In genomic region chr6:132691596-132691995, GRCm38 (mm10) we compare ENCODE assay signal across 20 mouse cellular contexts. TPM values are rescaled to one million over a fixed set of nuclear protein-coding genes. Genes with fewer than 3 reads are reported as not detected.
A peak's percentile ranks its signal among the peaks of the same experiment; 100 is the strongest.
DNase-seq lines count a peak whose midpoint lies in the region.
"Had no signal": no experiment of that assay in that cellular context is flagged by ENCODE, and none has a peak within 500 bp of the region (broad histone marks: within the 10 kb centered on the region; RNA-seq: fewer than 3 reads in every experiment).

No protein-coding gene starts in this region.

- DNase-seq in adrenal gland, adult (ENCODE audit: inconsistent age in 2 of 2, low spot score in 1 of 2) = peak; percentile 37 to 80
- peak; percentile 50 for DNase-seq in adrenal gland, adult 2 months
- peak; percentile 18 for DNase-seq in adrenal gland, adult 8-10 months
- peak; percentile 13 for DNase-seq in adrenal gland, postnatal 10 days
- DNase-seq in adrenal gland, postnatal 14 days = peak; percentile 13
- DNase-seq in adrenal gland, postnatal 36 days = peak; percentile 11 to 35
- DNase-seq in ovary, adult 18-20 months (ENCODE audit: low spot score) = peak; percentile 8

RNA-seq across cellular contexts. Expression of gene Tas2r121, which starts 9.2 kb away (rescaled TPM):
- not detected for total RNA-seq in adrenal gland, adult 2 months (2021)
- not detected in 2 replicates for polyA plus RNA-seq in adrenal gland, adult 2 months (2012; rRNA removed)
- total RNA-seq in adrenal gland, adult 8-10 months (2022) = not detected
- total RNA-seq in adrenal gland, postnatal 10 days (2021) = not detected
- total RNA-seq in adrenal gland, postnatal 14 days (2021) = not detected in 2 replicates
- not detected for total RNA-seq in adrenal gland, postnatal 36 days (2021)
- total RNA-seq: adrenal gland, adult 18-20 months; adrenal gland, postnatal 25 days; adrenal gland, postnatal 4 days; CH12.LX; ES-E14; G1E; MEL had no signal
- polyA plus RNA-seq: activated CD4-positive, CD25-positive, alpha-beta regulatory T cell, adult 4 months; brain, embryonic 14.5 days; C2C12; CD4-positive, CD25-positive, alpha-beta regulatory T cell, adult 4 months; cerebellum, adult 2 months; G1E; Patski had no signal

RNA-seq across cellular contexts. Expression of gene Tas2r122, which starts 20.1 kb away (rescaled TPM):
- not detected for total RNA-seq in adrenal gland, adult 2 months (2021)
- polyA plus RNA-seq in adrenal gland, adult 2 months (2012; rRNA removed) = not detected in 2 replicates
- not detected for total RNA-seq in adrenal gland, adult 8-10 months (2022)
- total RNA-seq in adrenal gland, postnatal 10 days (2021) = not detected
- total RNA-seq in adrenal gland, postnatal 14 days (2021) = not detected in 2 replicates
- not detected for total RNA-seq in adrenal gland, postnatal 36 days (2021)
- total RNA-seq: adrenal gland, adult 18-20 months; adrenal gland, postnatal 25 days; adrenal gland, postnatal 4 days; CH12.LX; ES-E14; G1E; MEL had no signal
- polyA plus RNA-seq: activated CD4-positive, CD25-positive, alpha-beta regulatory T cell, adult 4 months; brain, embryonic 14.5 days; C2C12; CD4-positive, CD25-positive, alpha-beta regulatory T cell, adult 4 months; cerebellum, adult 2 months; G1E; Patski had no signal

RNA-seq across cellular contexts. Expression of gene Tas2r120, which starts 34.8 kb away (rescaled TPM):
- total RNA-seq in adrenal gland, adult 2 months (2021) = not detected
- not detected in 2 replicates for polyA plus RNA-seq in adrenal gland, adult 2 months (2012; rRNA removed)
- total RNA-seq in adrenal gland, adult 8-10 months (2022) = not detected
- total RNA-seq in adrenal gland, postnatal 10 days (2021) = not detected
- total RNA-seq in adrenal gland, postnatal 14 days (2021) = not detected in 2 replicates
- not detected for total RNA-seq in adrenal gland, postnatal 36 days (2021)
- total RNA-seq: adrenal gland, adult 18-20 months; adrenal gland, postnatal 25 days; adrenal gland, postnatal 4 days; CH12.LX; ES-E14; G1E; MEL had no signal
- polyA plus RNA-seq: activated CD4-positive, CD25-positive, alpha-beta regulatory T cell, adult 4 months; brain, embryonic 14.5 days; C2C12; CD4-positive, CD25-positive, alpha-beta regulatory T cell, adult 4 months; cerebellum, adult 2 months; G1E; Patski had no signal

RNA-seq across cellular contexts. Expression of gene A630073D07Rik, which starts 40.3 kb away (rescaled TPM):
- total RNA-seq in adrenal gland, adult 2 months (2021) = not detected
- not detected in 2 replicates for polyA plus RNA-seq in adrenal gland, adult 2 months (2012; rRNA removed)
- not detected for total RNA-seq in adrenal gland, adult 8-10 months (2022)
- total RNA-seq in adrenal gland, postnatal 10 days (2021) = not detected
- not detected in 2 replicates for total RNA-seq in adrenal gland, postnatal 14 days (2021)
- total RNA-seq in adrenal gland, postnatal 36 days (2021) = not detected
- total RNA-seq: adrenal gland, adult 18-20 months; adrenal gland, postnatal 25 days; adrenal gland, postnatal 4 days; CH12.LX; ES-E14; MEL had no signal
- polyA plus RNA-seq: activated CD4-positive, CD25-positive, alpha-beta regulatory T cell, adult 4 months; brain, embryonic 14.5 days; C2C12; CD4-positive, CD25-positive, alpha-beta regulatory T cell, adult 4 months; cerebellum, adult 2 months; G1E; Patski had no signal

RNA-seq across cellular contexts. Expression of gene Tas2r115, which starts 46.2 kb away (rescaled TPM):
- total RNA-seq in adrenal gland, adult 2 months (2021) = not detected
- not detected in 2 replicates for polyA plus RNA-seq in adrenal gland, adult 2 months (2012; rRNA removed)
- not detected for total RNA-seq in adrenal gland, adult 8-10 months (2022)
- not detected for total RNA-seq in adrenal gland, postnatal 10 days (2021)
- not detected in 2 replicates for total RNA-seq in adrenal gland, postnatal 14 days (2021)
- total RNA-seq in adrenal gland, postnatal 36 days (2021) = not detected
- total RNA-seq: adrenal gland, adult 18-20 months; adrenal gland, postnatal 25 days; adrenal gland, postnatal 4 days; CH12.LX; ES-E14; G1E; MEL had no signal
- polyA plus RNA-seq: activated CD4-positive, CD25-positive, alpha-beta regulatory T cell, adult 4 months; brain, embryonic 14.5 days; C2C12; CD4-positive, CD25-positive, alpha-beta regulatory T cell, adult 4 months; cerebellum, adult 2 months; G1E; Patski had no signal

Comparison
In these comparisons a context has a peak if more than half of its experiments do, and no peak if none do; other contexts are left out.
1. Peak in every context shown above with its lines: DNase-seq.
2. DNase-seq: peak in every context shown above with its lines; median percentile 58 in adrenal gland, adult; 50 in adrenal gland, adult 2 months; 23 in adrenal gland, postnatal 36 days; 18 in adrenal gland, adult 8-10 months; 13 in adrenal gland, postnatal 10 days; 13 in adrenal gland, postnatal 14 days; 8 in ovary, adult 18-20 months.